Mouse (Mus musculus) v-Abl transformed pro-B cells (cell line): ENCODE data around the gene Olfr566.

Experiments used
- in situ Hi-C, 2 experiments: fragments of 400-800 bp; cut with MboI; formaldehyde crosslinking; loops; one replicate each; pipeline ENCODE4 v1.15.1; 2025; ENCODE audit not compliant: unreplicated experiment in 2 of 2

The Olfr566 gene

DNA sequence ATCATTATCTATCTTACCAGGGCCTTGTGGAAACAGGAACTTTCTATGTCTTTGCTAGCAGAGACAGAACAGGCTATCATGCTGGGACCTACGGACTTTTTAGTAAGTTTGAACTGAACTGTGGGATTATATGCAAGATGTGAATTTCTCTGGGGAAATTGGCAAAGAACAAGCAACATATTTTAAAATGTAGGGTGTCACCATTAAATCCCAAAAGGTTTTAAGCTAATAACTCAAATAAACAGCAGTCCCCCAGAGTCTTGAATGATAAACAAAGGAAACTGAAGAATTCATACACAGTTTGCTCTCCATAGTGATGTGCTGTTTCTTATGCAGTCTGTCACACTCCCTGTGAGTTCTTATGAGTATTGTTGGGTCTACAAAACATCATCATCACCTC, at the start of gene Olfr566:
Gene Olfr566 (minus strand): TSS at position 101 of the 400 bp plus-strand sequence.
- in situ Hi-C loops: no loop called here

DNA sequence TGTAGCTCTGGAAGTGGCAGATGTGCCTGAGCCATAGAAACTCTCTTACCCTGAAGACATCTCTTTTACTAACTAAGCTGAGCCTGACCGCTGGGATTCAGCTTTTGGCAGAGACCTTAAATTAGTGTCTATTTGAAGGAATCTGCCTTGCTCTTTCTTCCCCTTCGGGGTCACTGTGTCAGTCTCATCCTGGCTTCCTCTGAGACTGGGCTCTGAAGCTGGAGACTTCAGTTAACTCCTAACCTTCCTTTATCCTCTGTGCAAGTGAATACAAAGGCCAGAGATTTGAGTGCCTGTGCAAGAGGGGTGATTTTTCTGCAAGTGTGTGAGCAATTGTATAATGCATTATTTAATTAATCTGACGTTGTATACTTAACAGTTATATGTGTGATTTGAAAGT, 32.2 kb upstream of the Olfr566 start, which contains the start of gene Olfr569:
Gene Olfr569 (minus strand): TSS at position 101 of the 400 bp plus-strand sequence.
- in situ Hi-C loops: no loop called here

DNA sequence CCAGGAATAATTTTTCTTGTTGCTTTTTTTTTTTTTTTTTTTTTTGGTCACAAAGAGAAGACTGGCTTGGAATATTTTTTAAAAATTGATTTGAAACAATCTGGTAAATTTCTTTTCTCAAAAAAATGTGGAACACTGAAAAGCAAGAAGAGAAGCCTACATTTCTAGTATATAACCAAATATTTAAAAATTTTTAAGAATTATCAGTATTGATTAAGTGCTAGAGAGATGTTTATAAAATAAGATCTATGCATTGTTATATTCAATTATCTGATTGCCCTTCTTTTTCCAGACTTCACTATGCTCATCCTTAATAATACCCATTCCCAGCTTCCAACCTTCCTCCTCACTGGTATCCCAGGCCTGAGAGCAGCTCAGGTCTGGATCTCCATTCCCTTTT, 18.3 kb upstream of the Olfr566 start, which contains the start of gene Olfr568:
Gene Olfr568 (plus strand): TSS at position 301 of the 400 bp plus-strand sequence.
- in situ Hi-C loops: no loop called here

DNA sequence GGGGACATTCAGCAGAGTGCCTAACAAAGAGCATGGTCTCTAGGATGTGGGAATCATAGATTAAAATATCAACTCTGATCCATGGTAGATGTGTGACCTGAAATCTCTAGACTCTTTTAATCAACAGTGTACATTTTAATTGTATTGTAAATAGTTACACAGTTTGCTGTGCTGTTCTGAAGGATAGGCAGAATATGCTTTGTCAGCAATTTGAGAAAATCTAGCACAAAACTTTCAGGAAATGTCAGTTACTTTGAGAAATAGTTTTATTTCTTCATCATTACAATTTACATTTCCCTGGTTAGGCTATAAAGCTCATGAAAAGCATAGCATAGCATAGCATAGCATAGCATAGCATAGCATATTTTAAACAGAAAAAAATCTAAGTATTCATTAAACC, 2.8 kb downstream of the Olfr566 start:
- in situ Hi-C loops: no loop called here
